Mouse (Mus musculus) liver, embryonic 12.5 days (tissue): ENCODE results near the gene Adcy10. TPM values are rescaled to one million over a fixed set of nuclear protein-coding genes. Genes with fewer than 3 reads are reported as not detected.

Experiments
- polyA plus RNA-seq: library from polyadenylated mRNA; unstranded; fragments of >200 nt; fragmentation: Nextera tagmentation; extraction: Ambion mirVana; gene quantifications from 2 replicates; pipeline ENCODE4 v1.2.1, GENCODE M21; 2016

Gene Adcy10
- polyA plus RNA-seq, 1 experiment from 2014 or later, result not detected

Other genes starting within 250 kb of the Adcy10 start
- 55.9 and 58.7 TPM in 2 replicates for gene Tiprl, start 248.2 kb upstream of the Adcy10 start, polyA plus RNA-seq
- gene Gpr161, start 189.4 kb upstream of the Adcy10 start, polyA plus RNA-seq, result 0.14 and 0.20 TPM in 2 replicates
- gene Dcaf6, start 24.7 kb upstream of the Adcy10 start, polyA plus RNA-seq, result 15.5 and 15.9 TPM in 2 replicates
- 184 and 196 TPM in 2 replicates for gene Mpc2, start 24.5 kb upstream of the Adcy10 start, polyA plus RNA-seq
- 49.3 and 50.3 TPM in 2 replicates for gene Mpzl1, start 149.4 kb downstream of the Adcy10 start, polyA plus RNA-seq
- gene Rcsd1, start 224.6 kb downstream of the Adcy10 start, polyA plus RNA-seq, result 10.7 and 10.8 TPM in 2 replicates